Mouse (Mus musculus): Measurements from ENCODE around the gene Polg2.

- TF ChIP-seq CTCF (conservative IDR thresholded peaks at IDR 0.05; ENCODE audit: low read length) (no peak), POU5F1 (IDR thresholded peaks at IDR 0.05; ENCODE audit: borderline replicate concordance, low read length) (no peak), NANOG (IDR thresholded peaks at IDR 0.05; ENCODE audit: borderline replicate concordance, low read length) (no peak)
Observed at GRCm38 (mm10) chr11:106820252-106820651, 40.9 kb upstream of the Polg2 start.

Data from E14TG2a.4 (cell line).